Mouse (Mus musculus) stomach, postnatal 0 days (tissue): ENCODE data around the gene Six5.

ENCODE experiments used
- CTCF ChIP-seq: IDR thresholded peaks from 2 replicates; pipeline ENCODE4 v1.5.1; 2016; ENCODE audit warnings: antibody characterized with exemption, low read depth, mild to moderate bottlenecking, moderate library complexity
- EP300 ChIP-seq: optimal IDR thresholded peaks from 2 replicates; pipeline ENCODE3; 2016; ENCODE audit warnings: antibody characterized with exemption

GRCm38 (mm10) chr7:19065896-19066295, 28.5 kb upstream of the Six5 start:
- TF ChIP-seq CTCF (no peak), EP300 (no peak)
